Mouse (Mus musculus): Measurements from ENCODE around the gene Gpr179.

GRCm38 (mm10) chr11:97331231-97332190 lies 20.4 kb downstream of the Gpr179 start:
- no peak for TF ChIP-seq POLR2A (IDR thresholded peaks at IDR 0.05; ENCODE audit: extremely low read depth, insufficient read depth, low read length)
- no peak for TF ChIP-seq CTCF (IDR thresholded peaks at IDR 0.05; ENCODE audit: low read depth, low read length)
